Mouse (Mus musculus): Measurements from ENCODE around the gene Gid8. TPM values are rescaled to one million over a fixed set of nuclear protein-coding genes. Genes with fewer than 3 reads are reported as not detected.

The Gid8 gene
- polyA plus RNA-seq (2015; fragmentation: Nextera tagmentation; extraction: Ambion mirVana): 36.6 and 38.0 TPM in 2 replicates

GRCm38 (mm10) chr2:180709923-180710272 is at the start of gene Gid8, which contains the start of gene Dido1:
Gid8 (plus strand) TSS chr2:180710117.
Dido1 (minus strand) TSS chr2:180709999.
- peak; percentile 97 for ATAC-seq
- no peak for TF ChIP-seq CTCF (IDR thresholded peaks at IDR 0.05; ENCODE audit: low read depth)
- WGBS: under 1% methylated on average over 35 of the region's 43 CpGs

GRCm38 (mm10) chr2:180660521-180660920 is 49.4 kb upstream of the Gid8 start:
- TF ChIP-seq CTCF (IDR thresholded peaks at IDR 0.05; ENCODE audit: low read depth): no peak

More at GRCm38 (mm10) chr2:180709923-180710272, at the start of gene Gid8, which contains the start of gene Dido1:
- Histone ChIP-seq H3K27me3 (replicated peaks; ENCODE audit: control insufficient read depth, insufficient read depth, low read length) (no peaks in the 10 kb centered on the region), H3K4me2 (replicated peaks; ENCODE audit: low read depth) (peak within 1 kb of the TSS; percentile 79), H3K27ac (ENCODE audit: low read depth, low read length) (peak within 1 kb of the TSS; percentile 98), H3K36me3 (ENCODE audit: control insufficient read depth, insufficient read depth) (peaks cover 13% of the 10 kb centered on the region), H3K4me1 (replicated peaks; ENCODE audit: control insufficient read depth, insufficient read depth, low read length) (peaks cover 10% of the 10 kb centered on the region), H3K9ac (ENCODE audit: low read depth, low read length) (peak within 1 kb of the TSS; percentile 99), H3K9me3 (ENCODE audit: control insufficient read depth) (no peaks in the 10 kb centered on the region), H3K4me3 (ENCODE audit: low read depth, low read length) (peak within 1 kb of the TSS; percentile 96)

DNA sequence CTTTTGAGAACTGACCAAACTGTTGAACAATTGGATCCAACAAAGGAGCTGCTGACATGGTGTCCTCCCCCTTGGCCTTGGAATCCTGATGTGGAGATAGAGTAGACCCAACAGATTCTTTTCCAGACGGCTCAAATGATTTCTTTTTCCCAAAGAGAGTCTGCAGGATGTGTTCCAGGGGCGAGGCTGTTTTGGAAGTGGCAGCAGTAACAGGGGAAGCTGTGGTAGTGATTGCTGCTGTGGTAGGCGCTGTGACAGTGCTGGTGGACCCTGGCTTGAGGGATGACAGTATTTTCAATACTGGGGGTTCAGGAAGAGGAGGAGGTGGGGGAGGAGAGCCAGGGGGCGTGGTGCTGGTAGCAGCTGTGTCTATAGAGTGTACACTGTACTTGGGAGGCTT is 47.9 kb upstream of the Gid8 start:
- Histone ChIP-seq H3K9ac (ENCODE audit: low read depth, low read length) (no peak overlapping the region), H3K4me2 (replicated peaks; ENCODE audit: low read depth) (no peak overlapping the region), H3K4me3 (ENCODE audit: low read depth, low read length) (no peak overlapping the region), H3K27ac (ENCODE audit: low read depth, low read length) (no peak overlapping the region), H3K36me3 (ENCODE audit: control insufficient read depth, insufficient read depth) (peaks cover 36% of the 10 kb centered on the region), H3K9me3 (ENCODE audit: control insufficient read depth) (no peaks in the 10 kb centered on the region), H3K4me1 (replicated peaks; ENCODE audit: control insufficient read depth, insufficient read depth, low read length) (no peaks in the 10 kb centered on the region), H3K27me3 (replicated peaks; ENCODE audit: control insufficient read depth, insufficient read depth, low read length) (no peaks in the 10 kb centered on the region)
- no peak for TF ChIP-seq CTCF (IDR thresholded peaks at IDR 0.05; ENCODE audit: low read depth)
- no peak for ATAC-seq
- 83% methylated on average over 4 of the region's 4 CpGs for WGBS

More at GRCm38 (mm10) chr2:180660521-180660920, 49.4 kb upstream of the Gid8 start:
- H3K9ac ChIP-seq (ENCODE audit: low read depth, low read length): no peak overlapping the region
- H3K4me3 ChIP-seq (ENCODE audit: low read depth, low read length): no peak overlapping the region
- no peak overlapping the region for H3K27ac ChIP-seq (ENCODE audit: low read depth, low read length)
- H3K36me3 ChIP-seq (ENCODE audit: control insufficient read depth, insufficient read depth): peaks cover 33% of the 10 kb centered on the region
- H3K4me2 ChIP-seq (replicated peaks; ENCODE audit: low read depth): no peak overlapping the region
- no peak for ATAC-seq
- WGBS: 83% methylated on average over 5 of the region's 5 CpGs
- no peaks in the 10 kb centered on the region for H3K27me3 ChIP-seq (replicated peaks; ENCODE audit: control insufficient read depth, insufficient read depth, low read length)
- no peaks in the 10 kb centered on the region for H3K9me3 ChIP-seq (ENCODE audit: control insufficient read depth)
- H3K4me1 ChIP-seq (replicated peaks; ENCODE audit: control insufficient read depth, insufficient read depth, low read length): no peaks in the 10 kb centered on the region

GRCm38 (mm10) chr2:180676706-180677105 is 33.2 kb upstream of the Gid8 start:
- Histone ChIP-seq H3K4me2 (replicated peaks; ENCODE audit: low read depth) (no peak overlapping the region), H3K36me3 (ENCODE audit: control insufficient read depth, insufficient read depth) (peaks cover 34% of the 10 kb centered on the region), H3K27me3 (replicated peaks; ENCODE audit: control insufficient read depth, insufficient read depth, low read length) (no peaks in the 10 kb centered on the region), H3K9me3 (ENCODE audit: control insufficient read depth) (no peaks in the 10 kb centered on the region), H3K4me1 (replicated peaks; ENCODE audit: control insufficient read depth, insufficient read depth, low read length) (no peaks in the 10 kb centered on the region), H3K9ac (ENCODE audit: low read depth, low read length) (no peak overlapping the region), H3K27ac (ENCODE audit: low read depth, low read length) (no peak overlapping the region), H3K4me3 (ENCODE audit: low read depth, low read length) (no peak overlapping the region)
- ATAC-seq: no peak
- WGBS: 69% methylated on average over 2 of the region's 2 CpGs
- TF ChIP-seq CTCF (IDR thresholded peaks at IDR 0.05; ENCODE audit: low read depth): no peak

DNA sequence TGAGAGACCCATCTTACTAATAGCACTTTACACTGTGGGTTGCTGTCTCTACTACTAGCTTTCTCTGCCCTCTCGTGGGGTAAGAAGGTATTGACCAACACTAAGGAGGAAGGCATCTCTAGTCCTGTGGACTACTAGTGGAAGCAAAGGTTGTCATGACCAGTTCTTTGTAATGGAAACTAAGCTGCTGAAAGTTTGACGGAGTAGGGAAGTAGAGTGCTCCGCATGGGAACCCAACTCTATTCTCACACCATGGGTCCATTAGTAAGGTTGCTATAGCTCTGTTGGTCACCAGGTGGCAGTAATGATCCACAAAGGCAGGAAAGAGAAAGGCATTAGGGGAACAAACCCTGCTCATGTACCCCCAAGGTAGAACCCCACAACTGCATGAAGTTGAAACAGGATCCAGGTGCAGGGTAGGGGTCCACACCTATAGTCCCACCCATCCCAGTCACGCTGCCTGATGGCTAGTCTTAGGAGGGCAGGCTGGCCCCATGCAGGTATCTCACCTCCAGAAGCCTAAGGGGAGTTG is 31.2 kb upstream of the Gid8 start:
- WGBS: 23% methylated on average over 4 of the region's 4 CpGs
- Histone ChIP-seq H3K4me2 (replicated peaks; ENCODE audit: low read depth) (no peak overlapping the region), H3K4me3 (ENCODE audit: low read depth, low read length) (no peak overlapping the region), H3K9me3 (ENCODE audit: control insufficient read depth) (no peaks in the 10 kb centered on the region), H3K9ac (ENCODE audit: low read depth, low read length) (no peak overlapping the region), H3K4me1 (replicated peaks; ENCODE audit: control insufficient read depth, insufficient read depth, low read length) (no peaks in the 10 kb centered on the region), H3K36me3 (ENCODE audit: control insufficient read depth, insufficient read depth) (peaks cover 34% of the 10 kb centered on the region), H3K27ac (ENCODE audit: low read depth, low read length) (no peak overlapping the region), H3K27me3 (replicated peaks; ENCODE audit: control insufficient read depth, insufficient read depth, low read length) (no peaks in the 10 kb centered on the region)
- TF ChIP-seq CTCF (IDR thresholded peaks at IDR 0.05; ENCODE audit: low read depth): peak; percentile 90
- peak; percentile 58 for ATAC-seq

DNA sequence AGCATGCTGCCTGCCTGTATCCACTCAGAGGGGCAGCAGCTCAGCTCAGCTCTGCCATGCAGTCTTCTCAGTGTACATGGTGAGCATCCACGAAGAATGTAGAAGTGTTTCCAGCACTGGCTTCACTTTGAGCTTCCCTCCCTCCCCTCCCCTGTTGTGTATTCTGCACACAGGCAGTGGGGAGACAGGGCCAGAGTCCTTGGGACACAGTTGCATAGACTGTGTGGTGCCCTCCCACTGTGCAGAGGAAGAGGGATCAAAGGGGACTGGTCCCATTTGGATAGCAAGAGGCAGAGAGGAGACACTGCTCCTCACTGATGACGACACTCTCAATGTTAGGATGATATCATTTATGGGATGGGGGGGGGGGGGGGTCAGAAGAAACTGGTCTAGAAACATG is 28.7 kb upstream of the Gid8 start:
- Histone ChIP-seq H3K4me1 (replicated peaks; ENCODE audit: control insufficient read depth, insufficient read depth, low read length) (no peaks in the 10 kb centered on the region), H3K9ac (ENCODE audit: low read depth, low read length) (no peak overlapping the region), H3K27ac (ENCODE audit: low read depth, low read length) (no peak overlapping the region), H3K27me3 (replicated peaks; ENCODE audit: control insufficient read depth, insufficient read depth, low read length) (no peaks in the 10 kb centered on the region), H3K36me3 (ENCODE audit: control insufficient read depth, insufficient read depth) (peaks cover 51% of the 10 kb centered on the region), H3K9me3 (ENCODE audit: control insufficient read depth) (no peaks in the 10 kb centered on the region), H3K4me2 (replicated peaks; ENCODE audit: low read depth) (no peak overlapping the region), H3K4me3 (ENCODE audit: low read depth, low read length) (no peak overlapping the region)
- no peak for ATAC-seq
- 58% methylated on average over 2 of the region's 2 CpGs for WGBS
- no peak for TF ChIP-seq CTCF (IDR thresholded peaks at IDR 0.05; ENCODE audit: low read depth)
